Mouse (Mus musculus) G1E-ER4 (cell line): ENCODE measurements around the gene Dgkd. TPM values are rescaled to one million over a fixed set of nuclear protein-coding genes. Genes with fewer than 3 reads are reported as not detected.
A peak's percentile ranks its signal among the peaks of the same experiment; 100 is the strongest.

Experiments used
- GATA1 ChIP-seq: IDR thresholded peaks from one replicate; pipeline ENCODE4 v1.8.0; 2012; ENCODE audit warnings: low read length, inconsistent platforms
- polyA plus RNA-seq: library from polyadenylated mRNA; stranded (reverse); fragments of >175 nt; gene quantifications from 2 replicates; pipeline ENCODE4 v1.2.3, GENCODE M21; 2012

Dgkd gene
- polyA plus RNA-seq, 1 experiment = 15.5 TPM

DNA sequence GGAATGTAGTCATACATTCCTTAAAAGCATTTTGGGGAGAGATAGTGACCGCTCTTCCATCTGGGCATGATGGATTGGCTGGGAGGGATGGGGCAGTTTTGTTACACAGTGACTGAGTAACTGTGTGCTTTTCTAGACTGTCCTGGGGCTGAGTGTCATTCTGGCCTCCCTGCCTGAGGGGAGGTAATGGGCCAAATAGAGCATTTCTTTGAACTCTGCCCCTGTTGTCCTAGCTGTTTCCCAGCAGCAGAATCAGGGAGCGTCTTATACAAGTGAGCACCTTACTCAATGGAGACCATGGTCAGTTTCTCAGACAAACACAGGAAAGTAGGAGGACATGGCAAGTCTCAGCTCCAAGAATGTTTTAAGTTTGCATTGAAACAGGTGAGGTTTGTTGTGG, 43.8 kb downstream of the Dgkd start:
- TF ChIP-seq GATA1 = no peak

DNA sequence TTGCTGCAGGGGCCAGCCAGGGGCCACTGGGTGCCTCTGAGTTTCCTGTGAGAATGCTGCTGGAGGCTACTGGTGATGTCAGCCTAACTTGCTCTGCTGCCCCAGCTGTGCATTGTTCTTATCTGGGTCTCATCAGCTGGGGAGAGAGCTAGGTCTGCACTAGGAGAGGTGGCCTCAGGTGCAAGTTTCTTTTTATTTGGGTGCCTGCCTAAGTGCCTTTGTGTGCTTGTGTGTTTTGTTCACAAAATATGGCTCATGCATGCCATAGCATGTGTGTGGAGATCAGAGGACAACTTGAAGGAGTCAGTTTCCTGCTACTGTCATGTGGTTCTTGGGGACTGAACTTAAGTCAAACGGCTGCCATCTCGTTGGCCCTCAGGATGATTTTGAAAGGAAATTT, 46.6 kb downstream of the Dgkd start:
- no peak for TF ChIP-seq GATA1

DNA sequence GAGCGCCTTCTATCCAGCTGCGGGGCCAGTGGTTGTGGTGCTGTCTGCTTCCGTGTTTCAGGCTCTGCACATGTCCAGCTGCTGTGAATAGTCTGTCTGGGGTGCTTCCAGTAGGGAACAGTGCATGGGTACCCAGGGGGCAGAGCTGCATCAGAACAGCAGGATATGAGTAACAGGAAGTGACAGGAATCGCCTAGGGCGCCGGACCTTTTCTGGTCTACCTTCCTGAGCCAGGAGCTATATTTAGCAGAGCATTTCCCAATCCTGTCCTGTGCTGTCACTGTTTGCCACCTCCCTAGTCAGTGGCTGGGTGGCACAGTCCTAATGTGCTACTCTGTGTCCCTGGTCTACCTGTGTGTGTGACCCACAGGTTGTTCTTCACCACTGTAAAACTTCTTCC, 47.9 kb downstream of the Dgkd start:
- no peak for TF ChIP-seq GATA1

GRCm38 (mm10) chr1:87902186-87902585, 49.1 kb downstream of the Dgkd start:
- peak; percentile 14 for TF ChIP-seq GATA1

- no peak for TF ChIP-seq GATA1
Observed at GRCm38 (mm10) chr1:87906361-87906956, 53.4 kb downstream of the Dgkd start.

DNA sequence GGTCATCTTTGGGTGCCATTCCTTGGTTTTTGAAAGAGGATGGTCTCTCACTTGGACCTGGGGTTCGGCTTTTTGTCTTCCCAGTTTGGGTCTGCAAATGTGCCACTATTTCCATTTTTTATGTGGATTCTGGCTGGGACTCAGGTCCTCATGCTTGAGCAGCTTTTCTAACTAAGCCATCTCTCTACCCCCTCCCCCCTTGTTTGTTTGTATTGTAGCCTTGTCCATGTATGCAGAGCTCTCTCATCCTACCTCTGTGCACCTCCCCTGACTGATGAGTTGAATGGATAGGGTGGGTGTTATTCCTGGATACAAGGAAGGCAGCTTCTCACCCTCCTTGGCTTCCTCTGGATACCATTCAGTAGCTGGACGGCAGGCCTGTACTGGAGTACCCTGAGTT, 54.9 kb downstream of the Dgkd start:
- TF ChIP-seq GATA1 = no peak

- TF ChIP-seq GATA1 = no peak
Observed at GRCm38 (mm10) chr1:87908736-87909135, 55.6 kb downstream of the Dgkd start.

- no peak for TF ChIP-seq GATA1
Observed at GRCm38 (mm10) chr1:87909565-87909964, 56.5 kb downstream of the Dgkd start.

DNA sequence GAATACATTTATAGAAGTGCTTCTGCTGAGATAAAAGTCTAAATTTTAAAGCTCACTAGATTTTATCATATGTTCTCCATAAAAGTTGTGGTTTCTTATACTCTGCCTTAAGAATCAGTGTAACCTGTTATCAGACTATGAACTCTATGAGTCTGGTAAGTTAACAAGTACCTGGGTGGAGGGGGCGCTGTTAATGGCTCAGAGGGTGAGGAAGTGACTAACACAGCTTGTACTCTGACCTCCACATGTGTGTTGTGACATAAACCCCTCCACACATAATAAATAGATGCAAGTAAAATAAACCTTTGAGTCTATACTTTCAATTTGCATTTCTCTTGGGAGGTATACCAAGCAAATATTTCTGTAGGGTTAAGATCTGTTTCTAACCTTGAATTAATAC, 57.3 kb downstream of the Dgkd start:
- no peak for TF ChIP-seq GATA1

DNA sequence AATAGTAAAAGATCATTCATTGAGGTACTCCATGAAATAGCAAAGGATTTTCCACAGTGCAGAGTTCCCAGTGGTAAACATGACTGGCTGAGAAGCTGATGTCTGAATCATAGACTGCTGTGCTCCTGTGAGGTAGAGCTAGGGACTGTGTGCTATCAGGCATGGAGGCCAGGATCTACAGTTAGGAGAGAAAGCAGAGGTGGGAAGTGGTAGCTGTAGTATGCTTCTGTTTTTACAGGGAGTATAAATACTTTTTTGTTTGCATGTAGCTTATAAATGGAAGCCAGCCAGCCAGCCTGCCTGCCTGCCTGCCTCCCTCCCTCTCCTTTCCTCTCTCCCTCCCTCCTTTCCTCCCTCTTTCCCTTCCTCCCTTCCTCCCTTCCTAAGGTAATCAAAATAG, 60.3 kb downstream of the Dgkd start:
- no peak for TF ChIP-seq GATA1

DNA sequence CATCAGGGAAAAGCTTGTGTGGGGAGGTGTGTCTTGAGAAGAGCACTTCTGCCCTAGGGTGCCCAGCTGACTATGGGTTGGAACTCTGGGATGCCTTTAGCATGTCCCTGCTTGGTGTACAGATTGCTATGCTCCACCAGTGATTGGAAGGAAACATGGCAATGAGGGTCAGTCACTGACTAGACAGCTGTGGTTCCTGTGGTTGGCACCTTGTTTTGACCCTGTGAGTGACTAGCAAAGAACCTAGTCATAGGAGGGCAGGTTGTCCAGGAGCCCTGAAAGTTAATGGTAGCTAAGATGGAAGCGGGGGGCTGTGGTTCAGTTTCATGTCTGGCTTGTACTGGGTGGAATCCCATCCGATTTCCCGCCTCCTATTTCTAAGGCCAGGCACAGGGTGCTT, 64.3 kb downstream of the Dgkd start:
- TF ChIP-seq GATA1 = no peak

GRCm38 (mm10) chr1:87918061-87918460, 65.0 kb downstream of the Dgkd start:
- TF ChIP-seq GATA1 = no peak

GRCm38 (mm10) chr1:87920056-87920614, 67.0 kb downstream of the Dgkd start:
- no peak for TF ChIP-seq GATA1

DNA sequence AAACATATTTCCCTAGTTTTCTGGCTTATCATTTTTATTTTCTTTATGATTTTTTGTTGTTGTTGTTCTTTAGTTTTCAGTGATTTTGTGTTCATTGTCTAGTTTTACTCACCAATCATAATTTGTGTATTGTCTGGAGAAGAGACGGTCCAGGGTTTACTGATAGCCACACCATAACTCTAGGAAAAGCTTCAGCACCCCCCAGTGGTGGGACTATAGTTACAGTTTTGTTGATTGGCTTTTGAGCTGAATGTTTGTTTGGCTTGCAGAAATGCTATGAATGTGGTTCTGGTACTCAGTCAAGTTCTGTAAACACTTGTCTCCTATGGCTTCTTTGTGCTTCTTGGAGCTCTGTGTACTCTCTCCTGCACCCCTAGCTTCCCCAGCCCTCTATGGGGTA, 69.6 kb downstream of the Dgkd start:
- no peak for TF ChIP-seq GATA1

DNA sequence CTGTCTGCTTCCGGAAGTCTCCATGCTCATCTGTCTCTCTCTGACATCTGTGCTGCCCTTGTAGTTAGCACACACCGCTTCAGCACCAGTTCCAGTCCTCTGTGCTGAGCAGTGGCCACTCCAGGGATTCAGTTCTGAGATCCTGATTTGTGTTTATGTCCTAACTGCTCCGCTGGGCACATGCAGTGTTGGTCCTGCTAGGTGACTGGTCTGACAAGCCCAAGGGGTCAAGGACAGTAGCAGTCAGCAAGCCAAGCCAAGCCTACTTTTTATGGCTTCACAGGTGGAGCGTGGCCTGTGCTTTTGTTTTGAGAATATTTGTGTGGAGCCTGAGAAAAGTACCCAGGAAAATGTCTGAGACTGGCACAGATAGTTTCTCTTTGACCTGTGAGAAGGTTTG, 71.8 kb downstream of the Dgkd start:
- no peak for TF ChIP-seq GATA1

GRCm38 (mm10) chr1:87929730-87930129, 76.6 kb downstream of the Dgkd start:
- TF ChIP-seq GATA1 = no peak

- no peak for TF ChIP-seq GATA1
Observed at GRCm38 (mm10) chr1:87933051-87933450, 80.0 kb downstream of the Dgkd start.

DNA sequence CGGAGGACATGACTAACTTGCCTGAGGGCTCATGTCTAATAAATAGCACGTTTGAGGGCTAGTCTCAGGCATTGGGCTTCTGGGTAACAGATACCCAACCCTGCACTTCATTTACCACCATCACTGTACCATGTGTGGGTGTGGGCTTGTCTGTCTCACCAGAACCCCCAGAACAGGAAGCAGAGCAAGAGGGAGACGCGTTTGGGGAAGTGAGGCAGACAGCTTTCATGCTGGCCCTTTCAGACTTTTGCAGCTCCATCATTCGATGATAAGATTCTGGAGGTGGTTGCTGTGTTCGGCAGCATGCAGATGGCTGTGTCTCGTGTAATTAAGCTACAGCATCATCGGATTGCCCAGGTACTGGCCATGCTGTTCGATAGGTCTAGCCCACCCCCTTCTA, 82.0 kb downstream of the Dgkd start:
- no peak for TF ChIP-seq GATA1
